Mouse (Mus musculus): ENCODE measurements around the gene Zfhx3. TPM values are rescaled to one million over a fixed set of nuclear protein-coding genes. Genes with fewer than 3 reads are reported as not detected.

The Zfhx3 gene
- polyA plus RNA-seq, 2 experiments = 0.25 to 0.65 TPM

- H3K4me1 ChIP-seq (replicated peaks; ENCODE audit: control insufficient read depth in 2 of 2, insufficient read depth in 2 of 2, low read length in 1 of 2) = no peaks in the 10 kb centered on the region
- H3K27me3 ChIP-seq (ENCODE audit: control insufficient read depth, insufficient read depth, low read length) = no peaks in the 10 kb centered on the region
- H3K27ac ChIP-seq = no peak overlapping the region
- DNase-seq (ENCODE audit: low read depth in 3 of 3, low spot score in 3 of 3) (no peak), ATAC-seq (ENCODE audit: insufficient read depth) (no peak)
- H3K9ac ChIP-seq (replicated peaks) = no peak overlapping the region
- H3K4me2 ChIP-seq (ENCODE audit: low read depth) = no peak overlapping the region
- H3K4me3 ChIP-seq (ENCODE audit: insufficient read depth in 1 of 2, low read depth in 2 of 2, low read length in 2 of 2) = no peak overlapping the region
- no peaks in the 10 kb centered on the region for H3K36me3 ChIP-seq (replicated peaks; ENCODE audit: control insufficient read depth, insufficient read depth, low read depth)
- 55% methylated on average over 2 of the region's 2 CpGs for WGBS (ENCODE audit: insufficient replicate concordance)
- H3K9me3 ChIP-seq (ENCODE audit: control insufficient read depth, low read length) = no peaks in the 10 kb centered on the region
- TF ChIP-seq CTCF (IDR thresholded peaks at IDR 0.05; ENCODE audit: low read depth) (no peak), EP300 (IDR thresholded peaks at IDR 0.05; ENCODE audit: low read depth) (no peak)
Measured at GRCm38 (mm10) chr8:108125053-108125452, 182.6 kb downstream of the Zfhx3 start.

- DNase-seq (ENCODE audit: low read depth in 3 of 3, low spot score in 3 of 3) = no peak
Measured at GRCm38 (mm10) chr8:108125491-108125890, 183.0 kb downstream of the Zfhx3 start.

GRCm38 (mm10) chr8:108146536-108146935 is 204.1 kb downstream of the Zfhx3 start:
- Histone ChIP-seq H3K27ac (no peak overlapping the region), H3K4me1 (replicated peaks; ENCODE audit: control insufficient read depth in 2 of 2, insufficient read depth in 2 of 2, low read length in 1 of 2) (no peaks in the 10 kb centered on the region), H3K4me3 (ENCODE audit: insufficient read depth in 1 of 2, low read depth in 2 of 2, low read length in 2 of 2) (no peak overlapping the region), H3K9ac (replicated peaks) (no peak overlapping the region), H3K4me2 (ENCODE audit: low read depth) (no peak overlapping the region), H3K36me3 (replicated peaks; ENCODE audit: control insufficient read depth, insufficient read depth, low read depth) (no peaks in the 10 kb centered on the region), H3K27me3 (ENCODE audit: control insufficient read depth, insufficient read depth, low read length) (no peaks in the 10 kb centered on the region), H3K9me3 (ENCODE audit: control insufficient read depth, low read length) (no peaks in the 10 kb centered on the region)
- TF ChIP-seq EP300 (IDR thresholded peaks at IDR 0.05; ENCODE audit: low read depth) (no peak), CTCF (IDR thresholded peaks at IDR 0.05; ENCODE audit: low read depth) (no peak)
- ATAC-seq (ENCODE audit: insufficient read depth) (no peak), DNase-seq (ENCODE audit: low read depth in 3 of 3, low spot score in 3 of 3) (no peak)
- whole genome bisulfite sequencing (ENCODE audit: insufficient replicate concordance) = 60% methylated on average over 5 of the region's 5 CpGs

More at GRCm38 (mm10) chr8:108125491-108125890, 183.0 kb downstream of the Zfhx3 start:
- Histone ChIP-seq H3K4me1 (replicated peaks; ENCODE audit: control insufficient read depth in 2 of 2, insufficient read depth in 2 of 2, low read length in 1 of 2) (no peaks in the 10 kb centered on the region), H3K36me3 (replicated peaks; ENCODE audit: control insufficient read depth, insufficient read depth, low read depth) (no peaks in the 10 kb centered on the region), H3K27me3 (ENCODE audit: control insufficient read depth, insufficient read depth, low read length) (no peaks in the 10 kb centered on the region), H3K4me3 (ENCODE audit: insufficient read depth in 1 of 2, low read depth in 2 of 2, low read length in 2 of 2) (no peak overlapping the region), H3K9ac (replicated peaks) (no peak overlapping the region), H3K9me3 (ENCODE audit: control insufficient read depth, low read length) (no peaks in the 10 kb centered on the region), H3K4me2 (ENCODE audit: low read depth) (no peak overlapping the region), H3K27ac (no peak overlapping the region)
- no peak for TF ChIP-seq EP300 (IDR thresholded peaks at IDR 0.05; ENCODE audit: low read depth)
- no peak for TF ChIP-seq CTCF (IDR thresholded peaks at IDR 0.05; ENCODE audit: low read depth)
- ATAC-seq (ENCODE audit: insufficient read depth) = no peak
- 67% methylated on average over 2 of the region's 2 CpGs for WGBS (ENCODE audit: insufficient replicate concordance)

GRCm38 (mm10) chr8:108148599-108149249 is 206.3 kb downstream of the Zfhx3 start:
- no peak overlapping the region for H3K4me3 ChIP-seq (ENCODE audit: insufficient read depth in 1 of 2, low read depth in 2 of 2, low read length in 2 of 2)
- no peak overlapping the region for H3K4me2 ChIP-seq (ENCODE audit: low read depth)
- H3K36me3 ChIP-seq (replicated peaks; ENCODE audit: control insufficient read depth, insufficient read depth, low read depth) = no peaks in the 10 kb centered on the region
- ATAC-seq (ENCODE audit: insufficient read depth) (no peak), DNase-seq (ENCODE audit: low read depth in 3 of 3, low spot score in 3 of 3) (no peak)
- WGBS (ENCODE audit: insufficient replicate concordance) = 63% methylated on average over 15 of the region's 15 CpGs
- no peaks in the 10 kb centered on the region for H3K4me1 ChIP-seq (replicated peaks; ENCODE audit: control insufficient read depth in 2 of 2, insufficient read depth in 2 of 2, low read length in 1 of 2)
- H3K27ac ChIP-seq = no peak overlapping the region
- no peak for TF ChIP-seq CTCF (IDR thresholded peaks at IDR 0.05; ENCODE audit: low read depth)
- no peak for TF ChIP-seq EP300 (IDR thresholded peaks at IDR 0.05; ENCODE audit: low read depth)
- no peaks in the 10 kb centered on the region for H3K27me3 ChIP-seq (ENCODE audit: control insufficient read depth, insufficient read depth, low read length)
- H3K9me3 ChIP-seq (ENCODE audit: control insufficient read depth, low read length) = no peaks in the 10 kb centered on the region
- H3K9ac ChIP-seq (replicated peaks) = no peak overlapping the region

GRCm38 (mm10) chr8:108170804-108171203 is 228.4 kb downstream of the Zfhx3 start:
- Histone ChIP-seq H3K27ac (no peak overlapping the region), H3K9ac (replicated peaks) (no peak overlapping the region), H3K4me3 (ENCODE audit: insufficient read depth in 1 of 2, low read depth in 2 of 2, low read length in 2 of 2) (no peak overlapping the region), H3K4me1 (replicated peaks; ENCODE audit: control insufficient read depth in 2 of 2, insufficient read depth in 2 of 2, low read length in 1 of 2) (no peaks in the 10 kb centered on the region), H3K36me3 (replicated peaks; ENCODE audit: control insufficient read depth, insufficient read depth, low read depth) (no peaks in the 10 kb centered on the region), H3K9me3 (ENCODE audit: control insufficient read depth, low read length) (no peaks in the 10 kb centered on the region), H3K4me2 (ENCODE audit: low read depth) (no peak overlapping the region), H3K27me3 (ENCODE audit: control insufficient read depth, insufficient read depth, low read length) (no peaks in the 10 kb centered on the region)
- no peak for TF ChIP-seq CTCF (IDR thresholded peaks at IDR 0.05; ENCODE audit: low read depth)
- TF ChIP-seq EP300 (IDR thresholded peaks at IDR 0.05; ENCODE audit: low read depth) = no peak
- 84% methylated on average over 14 of the region's 14 CpGs for WGBS (ENCODE audit: insufficient replicate concordance)
- ATAC-seq (ENCODE audit: insufficient read depth) (no peak), DNase-seq (ENCODE audit: low read depth in 3 of 3, low spot score in 3 of 3) (no peak)

Measured in liver, embryonic 14.5 days (tissue).